Mouse (Mus musculus): Measurements from ENCODE around the gene Nkx2-2.

GRCm38 (mm10) chr2:147184071-147184990 lies 9.7 kb downstream of the Nkx2-2 start:
- TF ChIP-seq POLR2A (IDR thresholded peaks at IDR 0.05; ENCODE audit: low read depth, low read length) (no peak), CTCF (IDR thresholded peaks at IDR 0.05; ENCODE audit: extremely low read depth, insufficient read depth, insufficient read length, insufficient replicate concordance) (no peak)

All from spleen, adult 2 months (tissue).